Mouse (Mus musculus) adrenal gland, adult 18-20 months (tissue): ENCODE results near the gene Pou4f1. TPM values are rescaled to one million over a fixed set of nuclear protein-coding genes. Genes with fewer than 3 reads are reported as not detected.
"Not testable (repeated sequence)": the region's sequence is repeated elsewhere in the genome, so short reads cannot be mapped to it uniquely, and the experiment has no call there.

Experiments used
- DNase-seq, 2 experiments: peaks; one replicate each; pipeline ENCODE4 v3.0.0; 2021 to 2022; ENCODE audit warnings: low spot score in 2 of 2
- long read RNA-seq, 2 experiments: library from polyadenylated mRNA; stranded (forward); transcript quantifications; one replicate each; pipeline ENCODE4 v2.0.0; 2021
- total RNA-seq, 2 experiments: library from RNA; stranded (reverse); gene quantifications; 1 replicate in 1 of 2; 2 replicates in 1 of 2; pipeline ENCODE4 v1.2.3; 2021

Pou4f1 gene
- under 1 TPM in 1 of 2 experiments, not detected in 1; 0.20 TPM for total RNA-seq
- long read RNA-seq, experiment 1 = 0 reads
- long read RNA-seq, experiment 2, partial matches to known transcripts = 0 of 1 reads
- long read RNA-seq, experiment 2, other reads (novel, unspliced or antisense) = 1 of 1 reads

- DNase-seq = peak in 1 of 2 experiments; percentile 27
Observed at GRCm38 (mm10) chr14:104467966-104468622, at the start of gene Pou4f1. TSS of gene Pou4f1 (minus strand) at chr14:104467999.

- no peak for DNase-seq
Observed at GRCm38 (mm10) chr14:104511664-104512063, 43.9 kb upstream of the Pou4f1 start.

- DNase-seq = not testable (repeated sequence)
Observed at GRCm38 (mm10) chr14:104502761-104503160, 35.0 kb upstream of the Pou4f1 start.

- no peak for DNase-seq
Observed at GRCm38 (mm10) chr14:104479751-104480150, 12.0 kb upstream of the Pou4f1 start.

GRCm38 (mm10) chr14:104478593-104478992, 10.8 kb upstream of the Pou4f1 start:
- DNase-seq = no peak

- no peak for DNase-seq
Observed at GRCm38 (mm10) chr14:104477616-104478015, 9.8 kb upstream of the Pou4f1 start.

GRCm38 (mm10) chr14:104475438-104475837, 7.6 kb upstream of the Pou4f1 start:
- no peak for DNase-seq

- DNase-seq = no peak
Observed at GRCm38 (mm10) chr14:104468623-104468970, 798 bp upstream of the Pou4f1 start.

- DNase-seq = peak in 1 of 2 experiments; percentile 5
Observed at GRCm38 (mm10) chr14:104467133-104467965, 450 bp downstream of the Pou4f1 start.

GRCm38 (mm10) chr14:104466557-104466956, 1.2 kb downstream of the Pou4f1 start:
- DNase-seq = no peak

GRCm38 (mm10) chr14:104465483-104466235, 2.1 kb downstream of the Pou4f1 start:
- DNase-seq = no peak

- no peak for DNase-seq
Observed at GRCm38 (mm10) chr14:104464841-104465240, 3.0 kb downstream of the Pou4f1 start.

GRCm38 (mm10) chr14:104463631-104464250, 4.1 kb downstream of the Pou4f1 start:
- no peak for DNase-seq

- no peak for DNase-seq
Observed at GRCm38 (mm10) chr14:104461286-104462240, 6.2 kb downstream of the Pou4f1 start.

- DNase-seq = no peak
Observed at GRCm38 (mm10) chr14:104460325-104461285, 7.2 kb downstream of the Pou4f1 start.

- no peak for DNase-seq
Observed at GRCm38 (mm10) chr14:104459513-104460111, 8.2 kb downstream of the Pou4f1 start.

- no peak for DNase-seq
Observed at GRCm38 (mm10) chr14:104458728-104459512, 8.9 kb downstream of the Pou4f1 start.
